Mouse (Mus musculus) gastrocnemius, postnatal 14 days (tissue): ENCODE results near the gene Slc8a1. TPM values are rescaled to one million over a fixed set of nuclear protein-coding genes. Genes with fewer than 3 reads are reported as not detected.

Source experiments
- DNase-seq: peaks from one replicate; pipeline ENCODE4 v3.0.0; 2021; ENCODE audit warnings: mixed read lengths
- intact Hi-C: fragments of 180-260 bp; cut with DNase I; formaldehyde crosslinking; loops from one replicate; pipeline ENCODE4 v1.15.1; 2025; ENCODE audit warnings: low total_unique reads
- total RNA-seq, 2 experiments: library from RNA; stranded (reverse); gene quantifications; 2 replicates each; pipeline ENCODE4 v1.2.3; 2021

Slc8a1 gene
- total RNA-seq, 2 experiments from 2014 or later: 11.9 to 14.4 TPM

DNA sequence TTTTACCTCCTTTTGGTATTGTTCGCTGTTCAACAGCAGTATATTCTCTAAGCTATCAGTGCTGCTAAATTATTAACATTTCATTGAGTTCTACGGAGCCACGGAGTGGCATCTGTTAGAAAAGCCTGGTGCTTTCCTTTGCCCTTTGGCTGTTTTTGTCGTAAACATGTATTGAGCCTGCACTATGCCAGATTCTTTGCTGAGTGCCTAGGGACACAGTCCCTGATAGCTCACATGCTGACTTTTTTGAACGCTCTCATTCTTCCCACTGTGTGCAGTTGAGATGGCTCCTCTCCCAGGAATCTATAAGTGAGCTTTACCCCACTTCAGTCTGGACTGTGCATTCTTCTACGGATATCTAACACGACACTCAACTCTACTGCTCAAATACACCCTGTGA is 148.4 kb downstream of the Slc8a1 start:
- intact Hi-C loops: no loop called here
- no peak for DNase-seq

DNA sequence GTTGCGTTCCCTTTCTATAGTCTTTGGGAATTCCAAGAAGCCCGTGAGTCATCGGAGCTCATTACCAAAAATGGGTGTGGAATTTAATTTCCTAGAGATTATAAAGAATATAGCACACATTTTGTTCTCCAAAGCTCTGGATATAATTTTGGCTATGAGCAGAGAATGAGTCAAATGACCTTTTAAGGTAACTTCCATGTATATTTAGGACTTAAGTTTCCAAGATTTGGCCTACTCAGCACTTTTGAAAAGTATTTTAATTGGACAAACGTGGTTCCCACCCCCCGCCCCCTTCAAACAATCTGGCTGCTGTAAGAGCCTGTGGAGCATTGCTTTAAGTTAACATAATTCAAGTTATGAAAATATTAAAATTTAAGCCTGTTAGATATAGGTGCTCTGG is 151.4 kb downstream of the Slc8a1 start:
- intact Hi-C loops: no loop called here
- no peak for DNase-seq

DNA sequence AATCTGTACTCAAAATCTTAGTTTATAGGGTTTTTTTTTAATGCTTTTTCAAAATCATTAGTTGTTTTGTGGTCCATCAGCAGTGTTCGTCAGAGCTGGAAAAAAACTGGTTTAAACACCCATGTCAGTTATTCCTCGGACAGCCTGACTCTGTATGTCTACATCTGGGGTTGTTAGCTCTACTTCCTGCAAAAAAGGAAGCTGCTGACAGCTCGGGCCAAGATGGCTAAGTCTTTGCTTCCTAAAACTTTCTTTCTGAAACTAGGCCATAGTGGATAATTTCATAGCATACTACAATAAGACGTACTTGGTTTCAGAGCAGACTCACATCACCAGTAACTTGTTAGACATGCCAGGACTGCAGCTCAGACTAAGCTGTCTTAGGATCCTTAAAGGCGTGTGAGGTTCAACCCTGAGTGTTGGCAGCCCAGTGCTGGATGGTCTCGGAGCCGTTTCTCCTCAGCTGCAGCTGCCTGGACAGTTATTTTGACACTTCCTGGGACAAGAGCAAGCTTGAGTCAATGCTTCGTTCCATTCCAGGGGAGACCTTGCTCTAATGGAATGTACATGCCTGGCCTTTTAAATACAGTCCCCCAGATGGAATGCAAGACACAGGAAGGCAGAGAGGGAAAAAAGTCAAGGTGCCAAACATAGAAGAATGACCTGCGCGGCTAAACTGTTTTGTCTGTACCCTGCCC is 158.3 kb downstream of the Slc8a1 start:
- DNase-seq: peak; percentile 29
- intact Hi-C loops: no loop called here

DNA sequence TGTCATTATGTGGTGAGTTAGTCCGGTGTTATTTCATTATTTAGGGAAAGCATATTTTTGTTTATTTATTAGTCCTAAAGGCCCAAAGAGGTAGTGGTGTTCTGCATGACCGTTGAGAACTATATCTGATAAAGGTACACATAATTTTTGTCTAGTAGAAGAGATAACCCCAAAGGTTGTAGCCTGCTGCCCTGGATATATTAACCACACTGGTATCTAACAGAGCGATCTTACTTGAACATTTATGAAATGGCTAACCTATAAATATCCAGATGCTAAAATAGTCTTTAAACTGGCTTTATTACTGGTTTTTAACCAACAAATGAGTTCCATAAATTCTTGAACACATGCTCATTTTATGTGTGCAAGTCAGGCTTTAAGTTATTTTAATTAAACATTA is 161.3 kb downstream of the Slc8a1 start:
- no peak for DNase-seq
- intact Hi-C loops: no loop called here

DNA sequence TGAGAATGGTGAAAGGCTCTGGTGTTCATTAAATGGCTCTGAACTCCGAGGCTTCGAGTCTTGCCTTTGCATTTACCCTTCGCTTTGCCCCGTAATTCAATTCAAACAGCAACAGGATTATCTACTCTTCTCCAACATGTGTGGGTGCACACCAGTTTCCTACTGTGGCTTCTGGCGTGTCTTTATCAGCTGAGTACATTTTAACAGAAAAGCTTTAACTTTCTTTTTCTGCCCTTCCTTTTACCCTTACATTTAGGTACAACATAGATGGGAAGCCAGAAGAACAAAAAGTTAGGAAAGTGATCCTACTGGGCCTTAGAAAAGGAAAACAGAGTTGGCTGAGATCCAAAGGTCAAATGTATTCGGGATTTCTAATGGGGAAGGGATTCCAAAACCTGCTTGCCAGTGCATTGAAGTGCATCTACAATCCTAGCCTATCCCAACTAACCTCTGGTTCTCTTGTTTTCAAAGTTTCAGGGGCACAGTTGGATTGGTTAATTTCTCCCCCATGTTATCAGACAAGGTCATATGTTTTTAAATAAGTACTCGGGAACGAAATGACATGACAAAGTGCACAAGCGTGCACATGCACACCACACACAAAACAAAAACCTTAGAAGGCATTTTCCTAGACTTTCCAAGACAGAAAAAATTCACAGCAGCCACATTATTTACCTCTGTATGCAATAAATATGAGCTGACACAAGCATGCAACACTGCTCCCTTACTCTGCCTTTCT is 172.4 kb downstream of the Slc8a1 start:
- no peak for DNase-seq
- intact Hi-C loops: no loop called here

DNA sequence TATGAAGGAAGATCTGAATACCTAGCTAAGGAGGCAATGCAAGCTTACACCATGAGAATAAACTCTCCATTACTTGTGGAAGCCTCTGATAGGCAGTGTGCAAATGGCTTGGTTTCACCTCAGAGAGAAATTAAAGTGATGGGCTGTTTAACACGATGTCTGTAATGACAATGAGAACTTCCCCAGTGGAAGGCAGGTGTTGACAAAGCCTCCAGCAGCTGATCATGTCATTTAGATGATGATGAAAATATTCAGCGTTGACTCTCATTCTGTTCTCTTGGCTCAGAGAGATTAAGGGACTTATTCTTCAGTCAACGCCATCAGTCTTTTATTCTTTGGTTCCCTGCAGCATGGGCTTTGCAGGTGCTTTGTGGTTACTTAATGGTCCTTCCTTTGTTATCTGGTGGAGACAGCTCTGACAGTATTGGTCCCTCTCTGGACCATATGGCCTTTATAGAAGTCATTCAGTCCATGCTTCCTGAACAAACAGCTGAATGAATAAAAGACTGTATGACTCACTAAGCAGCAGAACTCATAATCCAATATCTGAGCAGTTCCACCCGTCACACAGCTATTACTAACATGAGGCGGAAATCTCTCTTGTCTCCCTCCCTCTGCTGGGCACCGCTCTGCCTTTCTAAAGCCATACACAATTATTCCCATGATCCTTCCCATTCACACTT is 184.0 kb downstream of the Slc8a1 start:
- DNase-seq: no peak
- intact Hi-C loops: no loop called here

DNA sequence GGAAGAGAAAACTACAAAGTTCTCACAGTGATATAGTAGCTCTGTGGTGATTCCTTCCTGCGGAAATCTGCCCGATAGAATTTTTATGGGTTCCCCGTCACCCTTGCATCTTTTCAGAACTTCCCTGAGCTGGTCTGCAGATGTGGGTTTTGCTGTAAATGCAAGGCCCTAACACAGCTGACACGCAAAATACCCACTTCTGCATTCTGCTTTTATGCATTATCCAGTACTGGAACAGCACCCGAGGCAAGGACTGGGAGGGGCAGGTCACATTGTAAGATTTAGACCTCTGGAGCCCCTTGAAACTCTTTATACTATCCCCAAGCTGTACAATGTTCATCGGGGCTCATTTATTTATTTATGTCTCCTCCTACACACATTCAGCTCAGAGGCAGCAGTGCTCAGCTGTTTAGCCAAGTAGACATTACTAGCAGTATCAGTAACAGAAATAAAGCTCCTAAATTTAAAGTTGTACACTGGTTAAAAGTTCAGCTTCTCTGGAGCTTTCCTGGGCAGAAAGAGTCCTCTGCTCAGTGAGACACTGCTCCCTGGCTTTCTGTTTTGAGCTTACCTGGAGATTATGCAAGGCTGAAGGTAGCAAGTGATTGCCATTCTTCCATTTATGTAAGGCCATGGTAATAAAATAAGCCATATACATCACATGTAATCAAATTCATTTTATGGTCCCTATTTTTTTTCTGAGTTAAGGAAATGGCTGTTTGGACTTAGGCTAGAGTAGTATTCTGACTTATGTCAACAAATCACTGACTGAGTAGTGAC is 186.1 kb downstream of the Slc8a1 start:
- DNase-seq: no peak
- intact Hi-C loops: no loop called here

DNA sequence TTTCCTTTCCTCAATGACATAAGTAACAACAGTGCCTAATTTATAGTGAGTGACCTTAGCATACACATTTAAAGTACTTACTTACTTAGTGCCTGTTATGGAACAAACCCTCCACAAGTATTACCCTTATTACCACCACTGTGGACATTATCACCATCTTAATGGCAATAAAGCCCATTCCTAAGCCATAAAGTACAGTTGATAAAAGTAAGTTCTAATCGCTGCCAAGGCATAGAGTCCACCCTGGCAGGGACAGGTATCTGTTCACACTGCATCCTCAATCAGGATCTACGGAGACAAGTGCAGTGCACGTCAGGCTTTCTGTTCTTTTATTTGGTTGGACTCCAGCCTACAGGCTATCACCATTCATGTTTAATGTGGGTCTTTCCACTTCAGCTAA is 187.3 kb downstream of the Slc8a1 start:
- DNase-seq: no peak
- intact Hi-C loops: no loop called here

DNA sequence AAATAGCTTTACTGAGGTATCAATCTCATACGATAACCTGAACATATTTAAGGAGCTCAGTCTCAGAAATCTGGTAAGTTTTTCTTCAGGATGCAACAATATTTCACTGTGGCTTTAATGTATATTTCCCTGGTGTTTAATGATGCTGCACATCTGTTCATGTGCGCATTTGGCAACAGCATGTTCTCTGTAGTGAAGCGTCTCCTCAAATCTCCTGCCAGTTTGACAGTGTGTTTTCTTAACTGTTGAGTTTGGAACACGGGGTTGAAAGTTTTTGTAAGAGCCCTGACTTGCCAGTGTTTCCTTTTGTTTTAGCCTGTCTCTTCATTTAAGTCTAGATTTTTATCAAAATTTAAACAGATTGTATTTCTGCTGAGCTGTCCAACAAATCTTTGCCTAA is 190.2 kb downstream of the Slc8a1 start:
- intact Hi-C loops: no loop called here
- DNase-seq: no peak

DNA sequence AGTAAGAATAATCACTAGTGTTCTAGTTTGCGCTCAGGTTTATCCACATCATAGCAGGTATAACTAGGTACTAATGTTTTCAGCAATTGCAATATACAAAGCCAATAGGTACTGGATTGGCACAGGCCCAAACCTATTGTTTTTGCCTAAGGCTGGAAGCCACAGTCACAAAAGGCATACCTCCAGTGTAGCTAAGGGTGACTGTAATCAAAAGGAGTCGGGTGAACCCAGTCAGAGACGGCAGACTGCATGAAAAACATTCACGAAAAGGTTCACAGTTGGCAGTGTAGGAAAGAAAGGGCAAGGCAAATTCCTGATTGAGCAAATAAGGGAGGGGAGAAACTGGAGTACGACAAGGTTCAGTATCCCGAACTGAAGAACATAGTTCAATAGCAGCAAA is 191.7 kb downstream of the Slc8a1 start:
- intact Hi-C loops: no loop called here
- no peak for DNase-seq

DNA sequence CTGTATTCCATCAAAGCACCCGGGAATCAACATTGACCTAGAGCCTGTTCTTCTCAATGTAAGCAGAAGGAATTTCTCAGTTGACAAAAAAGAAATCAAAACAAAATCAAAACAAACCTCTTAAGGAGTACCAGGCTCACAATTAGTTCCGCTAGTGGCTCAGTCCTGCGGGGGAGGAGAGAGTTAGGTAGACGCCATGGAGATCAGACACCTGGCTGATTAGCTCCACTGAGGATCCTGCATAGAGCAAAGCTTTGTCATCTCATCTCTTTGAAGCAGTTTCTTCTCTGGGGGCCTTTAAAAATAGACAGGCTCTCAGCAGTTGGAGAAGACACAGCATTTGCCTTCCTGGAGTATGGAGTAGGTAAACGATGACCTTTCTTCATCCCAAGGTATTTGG is 192.2 kb downstream of the Slc8a1 start:
- DNase-seq: no peak
- intact Hi-C loops: no loop called here

DNA sequence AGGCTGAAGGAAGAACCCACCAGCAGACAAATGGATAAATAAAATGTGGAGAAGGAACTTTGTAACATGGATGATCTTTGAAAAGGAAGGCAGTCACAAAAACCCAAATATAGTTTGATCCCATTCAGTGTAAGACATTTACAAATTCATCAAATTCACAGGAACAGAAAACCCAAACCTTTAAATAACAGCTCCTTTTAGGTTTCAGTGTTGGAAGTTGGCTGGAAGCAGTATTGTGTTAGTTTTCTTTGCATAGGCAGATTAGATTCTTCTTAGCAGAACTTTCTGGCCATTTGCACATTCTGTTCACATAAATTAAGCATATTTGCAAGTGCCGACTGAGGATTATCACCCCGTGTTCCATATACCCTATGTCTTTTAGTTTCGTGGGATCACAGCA is 193.3 kb downstream of the Slc8a1 start:
- intact Hi-C loops: no loop called here
- DNase-seq: no peak

DNA sequence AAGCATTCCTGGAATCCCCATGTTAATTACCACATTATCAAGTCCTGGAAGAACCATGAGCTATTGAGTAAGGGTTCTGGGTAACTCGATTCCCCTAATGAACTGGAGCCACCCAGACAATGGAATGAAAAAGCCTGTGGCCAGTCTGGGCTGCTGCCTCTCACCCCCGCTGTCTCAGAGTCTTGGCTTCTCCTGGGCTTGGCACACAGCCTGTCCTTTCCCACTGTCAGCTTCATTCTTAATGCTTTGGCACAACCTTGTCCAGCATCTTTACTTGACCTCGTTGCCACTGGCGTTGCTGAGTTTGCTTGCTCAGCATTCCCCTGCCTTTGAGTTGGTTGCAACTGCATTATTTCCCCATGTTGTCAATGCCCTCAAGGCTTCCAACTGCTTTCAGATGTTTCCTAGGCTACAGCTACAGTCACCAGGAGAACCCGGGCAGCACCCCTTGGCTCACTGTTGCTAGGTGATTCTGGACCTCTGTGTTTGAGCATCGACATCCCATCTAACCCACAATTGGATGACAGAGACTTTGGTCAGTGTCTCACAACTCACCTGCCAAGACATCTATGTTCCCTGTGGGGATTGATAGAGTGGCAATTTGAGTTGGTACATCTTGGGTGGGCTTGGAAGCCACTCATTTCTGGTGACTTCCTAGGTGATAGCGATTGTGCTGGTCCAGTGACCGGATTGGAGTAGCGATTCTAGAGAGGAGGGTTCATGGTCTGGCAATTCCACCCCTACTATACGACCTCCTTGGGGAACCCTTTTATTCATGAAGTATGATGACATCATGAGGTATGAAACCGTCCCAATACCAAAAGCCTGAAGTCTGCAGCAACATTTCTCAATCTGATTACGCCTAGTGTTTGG is 195.6 kb downstream of the Slc8a1 start:
- intact Hi-C loops: no loop called here
- DNase-seq: peak; percentile 48

DNA sequence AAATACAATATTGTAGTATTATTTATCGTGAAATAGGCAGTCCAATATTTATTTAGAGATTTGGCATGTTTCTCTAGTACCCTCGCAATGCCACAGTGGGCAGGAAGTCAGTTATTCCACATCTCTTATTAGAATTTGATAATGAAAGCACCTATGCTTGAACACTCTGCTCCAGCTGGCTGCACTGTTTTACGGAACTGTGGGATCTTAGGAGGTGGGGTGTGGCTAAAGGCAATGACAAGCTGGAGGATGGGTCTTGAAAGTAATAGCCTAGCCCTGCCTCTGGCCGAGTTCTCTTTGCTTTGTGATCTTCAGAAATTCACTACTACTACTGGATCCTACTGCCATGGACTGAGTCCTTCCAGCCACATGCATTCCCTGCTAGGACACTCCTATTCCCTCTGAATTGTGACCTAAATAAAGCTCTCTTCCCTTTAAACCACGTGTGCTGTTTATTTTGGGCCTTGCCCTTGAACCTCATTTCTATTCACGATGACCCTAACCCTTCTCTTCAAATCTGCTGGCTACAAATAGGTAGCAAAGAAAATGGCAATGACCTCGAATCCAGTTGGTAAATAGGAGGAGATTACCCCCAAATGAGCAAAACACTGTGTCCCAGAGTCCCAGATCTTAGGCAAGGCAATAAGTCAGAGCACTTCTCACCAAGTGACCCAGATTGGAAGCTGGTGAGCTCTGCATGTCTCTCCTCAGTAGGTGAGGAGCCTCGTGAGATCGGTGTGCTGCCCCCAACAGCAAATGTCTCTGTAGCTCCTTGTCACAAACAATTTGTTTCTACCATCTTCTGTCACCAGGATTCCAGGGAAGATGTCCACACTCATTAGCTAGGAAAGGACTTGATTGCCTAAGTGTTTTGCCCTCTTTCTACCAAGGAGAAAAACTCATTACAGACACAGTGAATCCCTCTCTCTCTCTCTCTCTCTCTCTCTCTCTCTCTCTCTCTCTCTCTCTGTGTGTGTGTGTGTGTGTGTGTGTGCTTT is 199.7 kb downstream of the Slc8a1 start:
- DNase-seq: no peak
- intact Hi-C loops: no loop called here

DNA sequence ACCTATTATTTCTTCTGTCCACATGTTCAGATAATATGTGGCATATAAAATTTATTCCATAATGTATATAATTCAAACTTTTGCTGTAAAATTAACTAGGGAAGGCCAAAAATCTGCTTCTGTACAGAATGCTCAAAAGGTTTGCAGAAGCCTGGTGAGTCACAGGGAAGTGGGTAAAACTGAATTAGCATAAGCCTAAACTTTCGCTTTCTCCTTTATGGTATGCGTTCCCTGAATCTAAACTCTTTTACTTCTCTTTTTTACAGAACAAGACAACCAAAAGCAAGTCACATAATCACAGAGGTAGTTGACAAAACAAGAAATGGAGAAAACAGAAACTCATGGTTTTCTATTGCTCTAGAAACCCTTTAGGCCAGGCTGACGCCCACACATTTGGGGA is 202.1 kb downstream of the Slc8a1 start:
- intact Hi-C loops: no loop called here
- DNase-seq: no peak

DNA sequence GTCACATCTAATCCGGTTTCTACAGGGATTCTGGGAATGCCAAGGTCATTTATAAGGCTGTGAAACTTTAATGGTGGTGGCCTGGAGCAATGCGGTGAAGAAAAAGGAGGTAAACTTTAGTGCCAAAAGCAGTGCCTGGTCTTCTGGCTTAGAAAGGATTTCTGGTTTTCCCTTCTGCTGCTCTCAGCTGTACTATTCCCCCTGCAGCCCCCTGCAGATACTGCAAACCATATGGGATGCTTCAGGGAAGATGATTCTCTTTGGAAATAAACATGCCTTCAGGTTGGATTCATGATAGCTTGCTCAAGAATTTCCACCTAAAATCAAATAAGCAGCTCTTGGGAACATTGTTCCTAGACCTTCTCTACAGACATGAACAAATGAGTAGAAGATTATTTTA is 208.3 kb downstream of the Slc8a1 start:
- intact Hi-C loops: no loop called here
- DNase-seq: no peak

DNA sequence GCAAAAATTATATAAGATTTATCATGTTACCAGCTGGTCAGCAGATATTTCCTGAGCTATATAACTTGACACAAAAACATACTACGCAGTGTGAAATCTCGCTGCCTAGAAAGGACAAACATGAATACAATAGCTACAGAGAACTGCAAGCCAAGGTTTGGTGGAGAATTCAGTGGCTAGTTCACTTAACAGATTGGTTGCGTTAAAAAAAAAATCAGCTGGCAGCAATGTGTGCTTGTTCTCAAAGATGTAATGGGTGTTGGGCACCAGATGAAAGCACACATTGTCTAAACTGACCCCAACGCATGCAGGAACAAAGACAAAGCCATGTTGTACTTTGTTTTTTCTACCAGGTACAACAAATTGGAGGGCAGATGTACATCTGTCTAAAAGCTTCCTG is 209.2 kb downstream of the Slc8a1 start:
- intact Hi-C loops: no loop called here
- DNase-seq: no peak

DNA sequence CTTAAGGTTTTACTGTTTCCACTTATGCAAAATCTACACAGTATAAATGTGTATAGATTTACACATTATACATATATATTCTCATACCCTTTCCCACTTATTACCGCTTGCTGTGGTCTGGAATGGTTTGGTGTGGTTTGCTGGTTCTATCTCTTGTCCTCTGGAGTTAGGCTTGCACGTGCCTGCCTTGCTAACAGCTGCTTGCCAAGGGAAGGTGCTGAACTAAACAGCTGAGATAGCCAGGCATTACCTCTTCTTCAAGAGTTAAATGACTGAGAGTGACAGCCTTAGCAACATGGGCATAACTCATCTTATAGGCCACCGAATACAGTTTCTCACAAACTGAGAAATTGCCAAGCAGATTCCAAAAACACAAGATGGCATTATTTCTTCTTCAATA is 211.7 kb downstream of the Slc8a1 start:
- no peak for DNase-seq
- intact Hi-C loops: no loop called here
